Mouse (Mus musculus) retina, postnatal 1 day (tissue): ENCODE data around the gene Irak2.

Source experiments
- DNase-seq: peaks from one replicate; pipeline ENCODE4 v3.0.0-alpha.2; 2012

Gene Irak2

GRCm38 (mm10) chr6:113638302-113639040 lies at the start of gene Irak2:
Gene Irak2, plus strand, starts transcription at chr6:113638467.
- DNase-seq = peak; percentile 94

GRCm38 (mm10) chr6:113592637-113593036 lies 45.6 kb upstream of the Irak2 start:
- DNase-seq = no peak

GRCm38 (mm10) chr6:113597945-113598344 lies 40.3 kb upstream of the Irak2 start:
- no peak for DNase-seq

- no peak for DNase-seq
Measured at GRCm38 (mm10) chr6:113599833-113600232, 38.4 kb upstream of the Irak2 start.

- peak; percentile 12 for DNase-seq
Measured at GRCm38 (mm10) chr6:113600543-113601139, 37.6 kb upstream of the Irak2 start, which contains the start of gene Fancd2os. Gene Fancd2os, minus strand, starts transcription at chr6:113600715.

GRCm38 (mm10) chr6:113602821-113603220 lies 35.4 kb upstream of the Irak2 start:
- DNase-seq = no peak

- no peak for DNase-seq
Measured at GRCm38 (mm10) chr6:113603993-113604392, 34.3 kb upstream of the Irak2 start.

- DNase-seq = peak; percentile 91
Measured at GRCm38 (mm10) chr6:113604432-113605223, 33.6 kb upstream of the Irak2 start, which contains the start of gene Brk1. Gene Brk1, plus strand, starts transcription at chr6:113604772.

GRCm38 (mm10) chr6:113605224-113605545 lies 33.1 kb upstream of the Irak2 start:
- no peak for DNase-seq

- DNase-seq = no peak
Measured at GRCm38 (mm10) chr6:113608871-113609270, 29.4 kb upstream of the Irak2 start.

- DNase-seq = no peak
Measured at GRCm38 (mm10) chr6:113609293-113609692, 29.0 kb upstream of the Irak2 start.

- DNase-seq = no peak
Measured at GRCm38 (mm10) chr6:113612258-113612969, 25.9 kb upstream of the Irak2 start.

- no peak for DNase-seq
Measured at GRCm38 (mm10) chr6:113614152-113614551, 24.1 kb upstream of the Irak2 start.

GRCm38 (mm10) chr6:113614997-113615396 lies 23.3 kb upstream of the Irak2 start:
- DNase-seq = no peak

- DNase-seq = no peak
Measured at GRCm38 (mm10) chr6:113615489-113615888, 22.8 kb upstream of the Irak2 start.

- no peak for DNase-seq
Measured at GRCm38 (mm10) chr6:113623386-113623785, 14.9 kb upstream of the Irak2 start.

GRCm38 (mm10) chr6:113623941-113624751 lies 14.1 kb upstream of the Irak2 start, which contains the start of gene Vhl:
Gene Vhl, plus strand, starts transcription at chr6:113623959.
- peak; percentile 90 for DNase-seq

GRCm38 (mm10) chr6:113624989-113625770 lies 13.1 kb upstream of the Irak2 start:
- DNase-seq = peak; percentile 22

- no peak for DNase-seq
Measured at GRCm38 (mm10) chr6:113630322-113630721, 7.9 kb upstream of the Irak2 start.

GRCm38 (mm10) chr6:113632863-113633262 lies 5.4 kb upstream of the Irak2 start:
- no peak for DNase-seq

GRCm38 (mm10) chr6:113639201-113639600 lies 934 bp downstream of the Irak2 start:
- DNase-seq = no peak
